Mouse (Mus musculus): ENCODE results near the gene Slc10a2.
"Not testable (repeated sequence)": the region's sequence is repeated elsewhere in the genome, so short reads cannot be mapped to it uniquely, and the experiment has no call there.

Slc10a2 gene

GRCm38 (mm10) chr8:5105186-5105585 lies at the start of gene Slc10a2:
Gene Slc10a2 (minus strand): TSS chr8:5105351.
- in situ Hi-C loops (cut with MboI; ENCODE audit: low pct_unique_long_range_greater_than_20kb in 1 of 2, low sequenced_read_pairs in 2 of 2, unreplicated experiment in 1 of 2), result no loop called here

- in situ Hi-C loops (cut with MboI; ENCODE audit: low pct_unique_long_range_greater_than_20kb in 1 of 2, low sequenced_read_pairs in 2 of 2, unreplicated experiment in 1 of 2), result no loop called here
Measured at GRCm38 (mm10) chr8:5129322-5129829, 24.2 kb upstream of the Slc10a2 start.

GRCm38 (mm10) chr8:5106855-5107254 lies 1.7 kb upstream of the Slc10a2 start:
- in situ Hi-C loops (cut with MboI; ENCODE audit: low pct_unique_long_range_greater_than_20kb in 1 of 2, low sequenced_read_pairs in 2 of 2, unreplicated experiment in 1 of 2), result no loop called here

DNA sequence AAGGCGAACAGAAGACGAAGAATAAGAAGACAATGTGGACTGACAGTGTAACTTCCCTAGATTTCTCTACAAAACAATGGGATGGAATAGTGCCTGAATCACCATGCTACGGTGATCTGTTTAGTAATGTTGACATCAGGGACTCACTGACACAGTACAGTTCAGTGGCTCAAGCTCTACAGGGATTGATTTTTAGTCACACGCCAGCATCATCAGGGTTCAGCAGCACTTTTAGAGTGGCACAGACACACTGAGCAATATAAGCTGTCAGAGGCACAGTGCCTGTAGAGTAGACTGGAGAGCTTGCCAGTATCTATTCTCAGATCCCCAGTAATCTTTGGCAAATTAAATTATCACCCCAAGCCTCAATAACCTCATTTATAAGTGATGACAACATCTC lies 9.8 kb downstream of the Slc10a2 start:
- in situ Hi-C loops (cut with MboI; ENCODE audit: low pct_unique_long_range_greater_than_20kb in 1 of 2, low sequenced_read_pairs in 2 of 2, unreplicated experiment in 1 of 2), result no loop called here

- in situ Hi-C loops (cut with MboI; ENCODE audit: low pct_unique_long_range_greater_than_20kb in 1 of 2, low sequenced_read_pairs in 2 of 2, unreplicated experiment in 1 of 2), result not testable (repeated sequence)
Measured at GRCm38 (mm10) chr8:5093991-5094390, 11.2 kb downstream of the Slc10a2 start.

DNA sequence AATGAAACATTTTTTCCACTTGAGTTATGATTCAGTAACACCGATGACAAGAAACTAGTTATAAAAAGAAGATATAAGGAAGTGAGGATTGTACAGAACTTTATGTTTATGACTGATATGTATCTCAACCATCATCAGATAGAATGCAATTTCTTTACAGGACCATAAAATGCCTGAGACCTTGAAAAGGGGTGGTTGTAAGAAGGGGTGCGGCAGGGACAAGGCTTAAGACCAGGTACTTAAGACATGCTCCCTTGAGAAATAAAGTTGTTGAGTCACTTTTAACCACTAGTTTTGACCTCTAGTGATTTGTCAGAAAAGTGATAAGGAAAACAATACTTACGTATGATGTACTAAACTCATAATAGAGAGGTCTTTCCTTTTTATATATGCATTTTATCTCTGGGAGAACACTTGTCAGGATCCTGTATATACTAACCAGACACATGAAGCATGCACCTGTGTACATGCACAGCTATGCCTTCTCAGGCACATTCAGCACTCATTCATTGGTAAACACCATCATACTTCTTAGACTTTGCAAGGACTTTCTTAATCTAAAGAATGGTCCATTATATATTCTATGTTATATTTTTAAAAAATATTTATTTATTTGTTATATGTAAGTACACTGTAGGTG lies 31.4 kb downstream of the Slc10a2 start:
- in situ Hi-C loops (cut with MboI; ENCODE audit: low pct_unique_long_range_greater_than_20kb in 1 of 2, low sequenced_read_pairs in 2 of 2, unreplicated experiment in 1 of 2), result no loop called here

DNA sequence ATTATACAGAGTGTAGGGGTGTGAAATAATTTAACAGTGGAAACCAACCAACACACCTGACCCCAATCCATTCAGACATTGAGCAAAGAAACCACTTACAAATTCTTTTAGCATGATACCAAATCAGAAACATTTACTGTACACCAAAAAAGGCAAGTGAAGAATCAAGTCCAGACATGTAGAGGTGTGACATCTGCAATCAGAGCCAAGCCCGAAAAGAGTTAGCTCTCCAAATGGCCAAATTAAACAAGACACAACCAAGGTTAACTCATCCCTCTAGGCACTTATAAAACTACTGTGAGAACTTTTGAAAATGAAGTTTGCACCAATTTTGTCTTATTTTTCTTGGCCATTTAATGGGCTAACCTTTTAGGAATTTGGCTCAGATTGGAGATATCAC lies 46.3 kb downstream of the Slc10a2 start:
- in situ Hi-C loops (cut with MboI; ENCODE audit: low pct_unique_long_range_greater_than_20kb in 1 of 2, low sequenced_read_pairs in 2 of 2, unreplicated experiment in 1 of 2), result no loop called here

- in situ Hi-C loops (cut with MboI; ENCODE audit: low pct_unique_long_range_greater_than_20kb in 1 of 2, low sequenced_read_pairs in 2 of 2, unreplicated experiment in 1 of 2), result not testable (repeated sequence)
Measured at GRCm38 (mm10) chr8:5044361-5044900, 60.7 kb downstream of the Slc10a2 start.

DNA sequence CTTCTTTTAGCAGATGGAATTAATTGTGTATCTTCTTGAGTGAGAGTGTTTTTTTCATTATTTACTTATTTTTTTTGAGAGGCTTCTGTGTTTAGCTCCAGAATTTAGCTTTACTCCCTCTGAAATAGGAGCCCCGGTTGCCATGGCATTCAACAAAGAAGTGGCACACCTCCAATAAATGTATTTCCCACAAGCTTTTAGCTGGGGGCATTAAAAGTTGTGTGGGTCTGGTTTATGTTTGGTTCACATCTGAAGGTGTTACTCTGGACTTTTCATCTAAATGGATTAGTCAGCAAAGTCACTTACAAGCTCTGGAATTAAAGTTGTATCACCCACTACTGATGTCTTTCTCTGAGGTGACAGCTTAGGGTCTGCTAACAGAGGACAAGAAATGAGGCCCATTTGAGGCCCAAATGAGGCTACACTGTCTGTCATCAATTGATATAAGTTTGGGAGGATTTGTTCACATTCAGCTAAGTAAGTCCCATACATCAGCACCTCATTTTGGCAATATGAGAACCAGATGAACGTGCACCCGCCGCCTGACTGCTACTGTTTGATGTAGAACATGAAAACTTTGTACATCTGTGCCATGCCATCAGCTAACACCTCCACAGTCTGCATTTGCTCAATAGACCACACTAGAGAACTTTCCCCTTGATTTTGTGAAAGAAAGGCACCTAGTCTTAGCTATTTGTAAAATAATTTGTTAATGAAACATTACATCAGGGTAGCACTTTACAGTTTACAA lies 66.2 kb downstream of the Slc10a2 start:
- in situ Hi-C loops (cut with MboI; ENCODE audit: low pct_unique_long_range_greater_than_20kb in 1 of 2, low sequenced_read_pairs in 2 of 2, unreplicated experiment in 1 of 2), result no loop called here

Measured in mouse embryonic stem cell (cell line).